Mouse (Mus musculus) C2C12 (cell line): Measurements from ENCODE around the gene Gm9837.

Experiments used
- CEBPB ChIP-seq: IDR thresholded peaks from one replicate; pipeline ENCODE4 v1.6.1; 2011; ENCODE audit warnings: low read depth, mild to moderate bottlenecking, control low read depth, moderate library complexity
- CTCF ChIP-seq: IDR thresholded peaks from one replicate; pipeline ENCODE4 v1.5.1; 2011; ENCODE audit not compliant: control insufficient read depth, insufficient read depth, insufficient read length
- FOSL1 ChIP-seq: IDR thresholded peaks from one replicate; pipeline ENCODE4 v1.8.0; 2011; ENCODE audit warnings: mild to moderate bottlenecking, low read length; ENCODE audit not compliant: poor library complexity, insufficient read depth, severe bottlenecking
- MAX ChIP-seq: IDR thresholded peaks from one replicate; pipeline ENCODE4 v1.6.1; 2011; ENCODE audit warnings: mild to moderate bottlenecking, control low read depth
- MYOD1 ChIP-seq: IDR thresholded peaks from one replicate; pipeline ENCODE4 v1.6.1; 2011; ENCODE audit warnings: low read depth; ENCODE audit not compliant: control insufficient read depth, insufficient read length
- MYOG ChIP-seq: IDR thresholded peaks from one replicate; pipeline ENCODE4 v1.6.1; 2011; ENCODE audit not compliant: control insufficient read depth, insufficient read length; ENCODE audit errors: extremely low read depth
- USF1 ChIP-seq: IDR thresholded peaks from one replicate; pipeline ENCODE4 v1.6.1; 2011; ENCODE audit warnings: low read depth, mild to moderate bottlenecking, control low read depth, moderate library complexity

- no peak for TF ChIP-seq MAX
- no peak for TF ChIP-seq USF1
- TF ChIP-seq CTCF = no peak
- TF ChIP-seq MYOG = no peak
- TF ChIP-seq CEBPB = no peak
- no peak for TF ChIP-seq MYOD1
- no peak for TF ChIP-seq FOSL1
Measured at GRCm38 (mm10) chr11:53463551-53464424, 6.5 kb downstream of the Gm9837 start.
